18 mouse cellular contexts compared by ENCODE assay signal in genomic region chr6:83863538-83863937, GRCm38 (mm10).
"Had no signal": no experiment of that assay in that cellular context is flagged by ENCODE, and none has a peak within 500 bp of the region (broad histone marks: within the 10 kb centered on the region; RNA-seq: fewer than 3 reads in every experiment).

No protein-coding gene starts in this region.

- H3K27me3 ChIP-seq: neural tube, embryonic 15.5 days had no signal

- DNase-seq: lung, embryonic 14.5 days; lung, postnatal 10 days; lung, postnatal 4 days; midbrain, embryonic 14.5 days; retina, postnatal 1 day; right cerebral cortex, adult 18-20 months; right cerebral cortex, postnatal 25 days; right cerebral cortex, postnatal 4 days; spleen, adult 18-20 months; thymus, adult 18-20 months; thymus, postnatal 14 days; thymus, postnatal 36 days had no signal

- H3K4me2 ChIP-seq: lung, embryonic 14.5 days; midbrain, embryonic 12.5 days; neural tube, embryonic 13.5 days; neural tube, embryonic 15.5 days had no signal

- H3K9me3 ChIP-seq: midbrain, embryonic 10.5 days; midbrain, embryonic 12.5 days; neural tube, embryonic 13.5 days; neural tube, embryonic 15.5 days had no signal

- H3K36me3 ChIP-seq: midbrain, embryonic 10.5 days; midbrain, embryonic 12.5 days; neural tube, embryonic 13.5 days; neural tube, embryonic 15.5 days had no signal

- H3K9ac ChIP-seq: lung, embryonic 14.5 days; midbrain, embryonic 12.5 days; neural tube, embryonic 13.5 days; neural tube, embryonic 15.5 days had no signal

- ATAC-seq: midbrain, embryonic 16.5 days had no signal

- H3K27ac ChIP-seq: midbrain, embryonic 10.5 days; midbrain, embryonic 12.5 days; neural tube, embryonic 13.5 days; neural tube, embryonic 15.5 days had no signal

- H3K4me3 ChIP-seq: midbrain, embryonic 10.5 days; midbrain, embryonic 12.5 days; myocyte; neural tube, embryonic 13.5 days; neural tube, embryonic 15.5 days had no signal
